Mouse (Mus musculus): ENCODE data around the gene G6pc3. TPM values are rescaled to one million over a fixed set of nuclear protein-coding genes. Genes with fewer than 3 reads are reported as not detected.

G6pc3 gene
- total RNA-seq, 2 experiments from 2014 or later, result 62.9 to 69.8 TPM

- H3K27ac ChIP-seq, result no peak overlapping the region
- no peak overlapping the region for H3K4me3 ChIP-seq
- intact Hi-C loops (cut with DNase I), result loop anchor here (5.0 kb wide), 2 partner anchors 108 to 172 kb away; partner anchors contain the start of genes Asb16 and Dusp3
- no peak for DNase-seq (ENCODE audit: extremely low spot score in 1 of 2, low spot score in 2 of 2)
- TF ChIP-seq CTCF (IDR thresholded peaks at IDR 0.05), result no peak
These were observed 29.6 kb upstream of the G6pc3 start for GRCm38 (mm10) chr11:102159781-102160180.

GRCm38 (mm10) chr11:102165971-102166722 is 23.3 kb upstream of the G6pc3 start:
- intact Hi-C loops (cut with DNase I), result no loop called here
- no peak for TF ChIP-seq CTCF (IDR thresholded peaks at IDR 0.05)
- H3K27ac ChIP-seq, result no peak overlapping the region
- no peak overlapping the region for H3K4me3 ChIP-seq
- DNase-seq (ENCODE audit: extremely low spot score in 1 of 2, low spot score in 2 of 2), result no peak

GRCm38 (mm10) chr11:102167539-102167938 is 21.9 kb upstream of the G6pc3 start:
- Histone ChIP-seq H3K4me3 (no peak overlapping the region), H3K27ac (no peak overlapping the region)
- intact Hi-C loops (cut with DNase I), result no loop called here
- DNase-seq (ENCODE audit: extremely low spot score in 1 of 2, low spot score in 2 of 2), result no peak
- TF ChIP-seq CTCF (IDR thresholded peaks at IDR 0.05), result no peak

- Histone ChIP-seq H3K27ac (no peak overlapping the region), H3K4me3 (no peak overlapping the region)
- no peak for DNase-seq (ENCODE audit: extremely low spot score in 1 of 2, low spot score in 2 of 2)
These were observed 20.7 kb upstream of the G6pc3 start for GRCm38 (mm10) chr11:102168689-102169088.

GRCm38 (mm10) chr11:102179836-102180235 is 9.6 kb upstream of the G6pc3 start:
- TF ChIP-seq CTCF (IDR thresholded peaks at IDR 0.05), result no peak
- intact Hi-C loops (cut with DNase I), result no loop called here
- H3K4me3 ChIP-seq, result no peak overlapping the region
- H3K27ac ChIP-seq, result no peak overlapping the region
- DNase-seq (ENCODE audit: extremely low spot score in 1 of 2, low spot score in 2 of 2), result no peak

More at GRCm38 (mm10) chr11:102168689-102169088, 20.7 kb upstream of the G6pc3 start:
- TF ChIP-seq CTCF (IDR thresholded peaks at IDR 0.05), result no peak
- intact Hi-C loops (cut with DNase I), result no loop called here

- no peak for TF ChIP-seq CTCF (IDR thresholded peaks at IDR 0.05)
- peak overlapping the region; percentile 93 for H3K27ac ChIP-seq
- DNase-seq (ENCODE audit: extremely low spot score in 1 of 2, low spot score in 2 of 2), result no peak
- intact Hi-C loops (cut with DNase I), result no loop called here
- peak overlapping the region; percentile 91 for H3K4me3 ChIP-seq
These were observed 5.2 kb upstream of the G6pc3 start for GRCm38 (mm10) chr11:102184253-102184645.

GRCm38 (mm10) chr11:102184646-102185495 is 4.5 kb upstream of the G6pc3 start, which contains the start of gene Lsm12:
Gene Lsm12 (minus strand): TSS chr11:102185296.
- TF ChIP-seq CTCF (IDR thresholded peaks at IDR 0.05), result no peak
- Histone ChIP-seq H3K27ac (peak within 1 kb of the TSS; percentile 93), H3K4me3 (peak within 1 kb of the TSS; percentile 91)
- DNase-seq (ENCODE audit: extremely low spot score in 1 of 2, low spot score in 2 of 2), result peak; percentile 93 to 96
- intact Hi-C loops (cut with DNase I), result no loop called here

GRCm38 (mm10) chr11:102185677-102186076 is 3.7 kb upstream of the G6pc3 start:
- H3K27ac ChIP-seq, result peak overlapping the region; percentile 93
- no peak for TF ChIP-seq CTCF (IDR thresholded peaks at IDR 0.05)
- intact Hi-C loops (cut with DNase I), result no loop called here

GRCm38 (mm10) chr11:102186235-102186634 is 3.2 kb upstream of the G6pc3 start:
- H3K27ac ChIP-seq, result no peak overlapping the region
- DNase-seq (ENCODE audit: extremely low spot score in 1 of 2, low spot score in 2 of 2), result no peak
- intact Hi-C loops (cut with DNase I), result no loop called here
- H3K4me3 ChIP-seq, result no peak overlapping the region
- TF ChIP-seq CTCF (IDR thresholded peaks at IDR 0.05), result no peak

More at GRCm38 (mm10) chr11:102185677-102186076, 3.7 kb upstream of the G6pc3 start:
- DNase-seq (ENCODE audit: extremely low spot score in 1 of 2, low spot score in 2 of 2), result no peak
- peak overlapping the region; percentile 91 for H3K4me3 ChIP-seq

GRCm38 (mm10) chr11:102188980-102189379 is 440 bp upstream of the G6pc3 start:
- H3K27ac ChIP-seq, result peak overlapping the region; percentile 92
- intact Hi-C loops (cut with DNase I), result loop anchor here (2.0 kb wide), 2 partner anchors 30 to 40 kb away; no protein-coding TSS in a partner anchor
- TF ChIP-seq CTCF (IDR thresholded peaks at IDR 0.05), result no peak
- peak overlapping the region; percentile 62 for H3K4me3 ChIP-seq
- DNase-seq (ENCODE audit: extremely low spot score in 1 of 2, low spot score in 2 of 2), result no peak

- TF ChIP-seq CTCF (IDR thresholded peaks at IDR 0.05), result no peak
- intact Hi-C loops (cut with DNase I), result loop anchor here (2.0 to 10.0 kb wide), 2 partner anchors 58 to 244 kb away; partner anchors contain the start of genes BC030867 and Grn
- Histone ChIP-seq H3K27ac (no peak overlapping the region), H3K4me3 (no peak overlapping the region)
- no peak for DNase-seq (ENCODE audit: extremely low spot score in 1 of 2, low spot score in 2 of 2)
These were observed 1.4 kb downstream of the G6pc3 start for GRCm38 (mm10) chr11:102190848-102191247.

All from left cerebral cortex, adult 2 months (tissue).